Comparison of ENCODE assay signal across 21 mouse cellular contexts in genomic region chr7:57711709-57712108, GRCm38 (mm10).
DNase-seq lines count a peak whose midpoint lies in the region; ATAC-seq lines count a peak whose summit lies in the region.
"Had no signal": no experiment of that assay in that cellular context is flagged by ENCODE, and none has a peak within 500 bp of the region (broad histone marks: within the 10 kb centered on the region; RNA-seq: fewer than 3 reads in every experiment).

No protein-coding gene starts in this region.

- peak; percentile 85 for ATAC-seq in frontal cortex, adult (ENCODE audit: low TSS enrichment)
- ATAC-seq in inflammation-experienced regulatory T-cells, adult 6 months: no peak
- ATAC-seq: activated CD4-positive, CD25-positive, alpha-beta regulatory T cell, adult 4 months; CD4-positive, CD25-positive, alpha-beta regulatory T cell, adult 4 months; Patski had no signal

- no peak for DNase-seq in frontal cortex, postnatal 14 days (ENCODE audit: low spot score in 2 of 2)
- DNase-seq in NIH3T3 (ENCODE audit: low read depth): peak; percentile 22
- peak; percentile 73 for DNase-seq in brain, adult 2 months (ENCODE audit: low read depth, low spot score)
- peak; percentile 19 for DNase-seq in telencephalon, adult 2 months (ENCODE audit: low read depth, low spot score)
- DNase-seq in left cerebral cortex, adult 8-10 months (ENCODE audit: low spot score in 2 of 2): no peak
- no peak for DNase-seq in neural tube, embryonic 10.5 days (ENCODE audit: extremely low spot score, low spot score)
- DNase-seq: adrenal gland, adult 2 months; adrenal gland, adult 8-10 months; adrenal gland, postnatal 10 days; adrenal gland, postnatal 14 days; adrenal gland, postnatal 25 days; B cell, adult 2 months; cerebellum, adult 11 months; cerebellum, adult 11-12 months; cerebellum, adult 18-20 months; cerebellum, adult 2 months had no signal

Comparison
In these comparisons a context has a peak if more than half of its experiments do, and no peak if none do; other contexts are left out.
1. DNase-seq: peak in NIH3T3 (single experiment), brain, adult 2 months (single experiment) and telencephalon, adult 2 months (single experiment); none in frontal cortex, postnatal 14 days (0 of 2), left cerebral cortex, adult 8-10 months (0 of 2) and neural tube, embryonic 10.5 days (single experiment).